Mouse (Mus musculus) embryonic facial prominence, embryonic 14.5 days (tissue): ENCODE measurements around the gene Lrrc4b. TPM values are rescaled to one million over a fixed set of nuclear protein-coding genes. Genes with fewer than 3 reads are reported as not detected.
A peak's percentile ranks its signal among the peaks of the same experiment; 100 is the strongest.

Experiments used
- ATAC-seq: fragments of 200-750 bp; cut with Nextera tagmentation; 2 replicates; pipeline ENCODE4 v1.8.0; 2017; ENCODE audit warnings: low read depth, moderate number of reproducible peaks, moderate TSS enrichment
- DNase-seq: peaks from one replicate; pipeline ENCODE4 v3.0.0-alpha.2; 2015; ENCODE audit warnings: low spot score
- H3K27ac ChIP-seq: fragments of 300-500 bp; sonication (generic); replicated peaks from 2 replicates; pipeline ENCODE4 v1.5.1; 2014; ENCODE audit warnings: low read depth, mild to moderate bottlenecking, low read length, moderate library complexity
- H3K27me3 ChIP-seq: fragments of 300-500 bp; sonication (generic); replicated peaks from 2 replicates; pipeline ENCODE4 v1.6.1; 2014; ENCODE audit warnings: low read length; ENCODE audit not compliant: control insufficient read depth, insufficient read depth
- H3K36me3 ChIP-seq: fragments of 300-500 bp; sonication (generic); 2 replicates; pipeline ENCODE4 v1.6.1; 2014; ENCODE audit warnings: low read length, mixed read lengths; ENCODE audit not compliant: control insufficient read depth, insufficient read depth
- H3K4me1 ChIP-seq: fragments of 300-500 bp; sonication (generic); 2 replicates; pipeline ENCODE4 v1.6.1; 2014; ENCODE audit warnings: antibody characterized with exemption, low read length; ENCODE audit not compliant: control insufficient read depth, insufficient read depth
- H3K4me2 ChIP-seq: fragments of 300-500 bp; sonication (generic); 2 replicates; pipeline ENCODE4 v1.6.1; 2014; ENCODE audit warnings: low read depth, mild to moderate bottlenecking, low read length, moderate library complexity, mixed read lengths
- H3K4me3 ChIP-seq: fragments of 300-500 bp; sonication (generic); 2 replicates; pipeline ENCODE4 v1.5.1; 2014; ENCODE audit warnings: low read depth, mild to moderate bottlenecking, low read length
- H3K9ac ChIP-seq: fragments of 300-500 bp; sonication (generic); 2 replicates; pipeline ENCODE4 v1.6.1; 2014; ENCODE audit warnings: low read depth, mild to moderate bottlenecking, low read length, moderate library complexity, mixed read lengths
- H3K9me3 ChIP-seq: fragments of 300-500 bp; sonication (generic); 2 replicates; pipeline ENCODE4 v1.6.1; 2016; ENCODE audit warnings: low read length; ENCODE audit not compliant: control insufficient read depth
- WGBS: fragments of 180-500 bp; shearing (Covaris S2); extraction: QIAGEN DNeasy Blood & Tissue Kit; methylation state at CpG from one replicate; pipeline ENCODE4 v1.1.7; 2014; 5-methylcytosine and 5-hydroxymethylcytosine counted together
- polyA plus RNA-seq: library from polyadenylated mRNA; unstranded; fragments of >200 nt; fragmentation: Nextera tagmentation; extraction: Ambion mirVana; gene quantifications from 2 replicates; pipeline ENCODE4 v1.2.1, GENCODE M21; 2014

Gene Lrrc4b
- polyA plus RNA-seq, 1 experiment from 2014 or later = 2.1 TPM

DNA sequence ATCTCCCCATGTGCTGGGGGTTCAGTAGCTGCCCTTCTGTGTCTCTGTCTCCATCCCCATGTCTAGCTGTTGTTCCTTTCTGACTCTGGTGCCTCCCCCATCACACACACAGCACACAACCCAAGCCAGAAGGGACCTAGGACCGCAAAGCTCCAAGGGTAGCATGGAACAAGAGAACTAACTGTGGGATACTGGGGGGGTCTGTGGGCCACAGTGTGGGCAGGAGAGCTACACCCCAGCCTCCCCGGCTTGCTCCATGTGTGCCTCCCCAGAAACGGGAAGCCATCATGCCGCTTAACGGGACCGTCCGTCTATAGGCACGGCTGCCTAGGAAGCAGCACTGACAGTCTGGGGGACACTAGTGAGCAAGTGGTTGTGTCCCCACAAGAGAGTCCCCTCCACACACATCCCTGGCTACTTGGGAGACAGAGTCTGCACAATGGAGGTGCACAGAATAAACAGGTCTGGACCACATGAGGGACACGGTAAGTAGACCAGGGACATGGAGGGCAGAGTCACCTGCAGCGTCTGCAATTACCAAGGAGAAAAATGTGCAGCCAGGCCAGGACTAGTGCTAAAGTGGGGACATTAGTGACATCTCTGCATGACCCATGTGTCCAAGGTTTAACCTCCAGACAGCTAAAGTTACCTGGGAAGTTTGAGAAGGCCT is 34.9 kb downstream of the Lrrc4b start:
- no peak overlapping the region for H3K4me3 ChIP-seq
- 0 out of 2 replicates have a peak, but pooled peaks cover 9% of the 10 kb centered on the region for H3K36me3 ChIP-seq
- H3K9me3 ChIP-seq = no peaks in the 10 kb centered on the region
- WGBS = 86% methylated on average over 10 of the region's 10 CpGs
- no peak for ATAC-seq
- no peak for DNase-seq
- H3K4me1 ChIP-seq = peaks cover 5% of the 10 kb centered on the region
- peaks cover 40% of the 10 kb centered on the region for H3K27me3 ChIP-seq
- H3K4me2 ChIP-seq = no peak overlapping the region
- H3K9ac ChIP-seq = no peak overlapping the region
- no peak overlapping the region for H3K27ac ChIP-seq

DNA sequence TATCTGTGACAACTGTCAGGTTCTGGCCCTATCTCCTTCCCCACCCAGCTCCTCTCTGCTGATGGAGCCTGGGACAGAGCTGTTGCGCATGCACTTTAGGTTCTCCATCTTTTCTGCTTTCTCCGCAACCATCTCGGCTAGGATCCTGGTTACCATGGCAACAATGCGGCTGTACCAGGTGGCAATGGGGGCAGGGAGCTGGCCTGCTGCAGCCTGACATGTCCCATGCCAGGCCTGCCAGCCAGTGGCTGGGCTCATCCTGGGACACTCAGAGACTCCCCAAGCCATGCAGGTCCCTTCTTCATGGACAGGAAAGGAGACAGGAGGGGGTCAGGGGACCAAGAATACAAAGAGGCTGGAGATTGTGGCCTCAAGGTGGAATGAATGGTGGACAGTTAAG is 35.7 kb downstream of the Lrrc4b start:
- peaks cover 9% of the 10 kb centered on the region for H3K4me1 ChIP-seq
- H3K9me3 ChIP-seq = no peaks in the 10 kb centered on the region
- H3K36me3 ChIP-seq = 0 out of 2 replicates have a peak, but pooled peaks cover 13% of the 10 kb centered on the region
- no peak overlapping the region for H3K9ac ChIP-seq
- DNase-seq (no peak), ATAC-seq (no peak)
- peaks cover 40% of the 10 kb centered on the region for H3K27me3 ChIP-seq
- no peak overlapping the region for H3K27ac ChIP-seq
- H3K4me3 ChIP-seq = no peak overlapping the region
- WGBS = 44% methylated on average over 4 of the region's 4 CpGs
- no peak overlapping the region for H3K4me2 ChIP-seq

DNA sequence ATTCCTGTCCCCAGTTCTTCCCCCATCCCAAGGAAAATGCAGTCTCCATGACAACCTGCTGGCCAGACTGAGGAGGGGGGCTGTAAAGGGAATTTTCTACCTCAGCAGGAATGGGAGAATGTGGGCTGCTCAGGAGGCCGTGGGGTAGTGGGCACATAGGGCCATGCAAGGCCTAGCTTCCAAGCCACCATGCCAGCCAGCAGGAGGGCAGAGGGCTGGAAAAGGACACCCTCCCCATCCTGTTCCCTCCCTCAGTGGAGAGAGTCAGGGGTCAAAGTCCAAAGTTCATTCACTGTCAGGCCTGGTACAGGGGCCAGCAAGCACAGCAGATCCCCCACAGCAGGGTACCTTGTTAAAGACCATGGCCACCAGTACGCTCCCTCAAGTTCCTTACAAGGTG is 36.3 kb downstream of the Lrrc4b start, which contains the start of gene Aspdh:
TSS of gene Aspdh (plus strand) at position 281 of the 400 bp plus-strand sequence.
- ATAC-seq (no peak), DNase-seq (no peak)
- Histone ChIP-seq H3K27ac (no peak within 1 kb of the TSS), H3K27me3 (peaks cover 40% of the 10 kb centered on the region), H3K9ac (no peak within 1 kb of the TSS), H3K4me2 (no peak within 1 kb of the TSS), H3K4me1 (peaks cover 9% of the 10 kb centered on the region), H3K36me3 (0 out of 2 replicates have a peak, but pooled peaks cover 15% of the 10 kb centered on the region), H3K4me3 (no peak within 1 kb of the TSS), H3K9me3 (no peaks in the 10 kb centered on the region)
- 27% methylated on average over 1 of the region's 2 CpGs for WGBS

DNA sequence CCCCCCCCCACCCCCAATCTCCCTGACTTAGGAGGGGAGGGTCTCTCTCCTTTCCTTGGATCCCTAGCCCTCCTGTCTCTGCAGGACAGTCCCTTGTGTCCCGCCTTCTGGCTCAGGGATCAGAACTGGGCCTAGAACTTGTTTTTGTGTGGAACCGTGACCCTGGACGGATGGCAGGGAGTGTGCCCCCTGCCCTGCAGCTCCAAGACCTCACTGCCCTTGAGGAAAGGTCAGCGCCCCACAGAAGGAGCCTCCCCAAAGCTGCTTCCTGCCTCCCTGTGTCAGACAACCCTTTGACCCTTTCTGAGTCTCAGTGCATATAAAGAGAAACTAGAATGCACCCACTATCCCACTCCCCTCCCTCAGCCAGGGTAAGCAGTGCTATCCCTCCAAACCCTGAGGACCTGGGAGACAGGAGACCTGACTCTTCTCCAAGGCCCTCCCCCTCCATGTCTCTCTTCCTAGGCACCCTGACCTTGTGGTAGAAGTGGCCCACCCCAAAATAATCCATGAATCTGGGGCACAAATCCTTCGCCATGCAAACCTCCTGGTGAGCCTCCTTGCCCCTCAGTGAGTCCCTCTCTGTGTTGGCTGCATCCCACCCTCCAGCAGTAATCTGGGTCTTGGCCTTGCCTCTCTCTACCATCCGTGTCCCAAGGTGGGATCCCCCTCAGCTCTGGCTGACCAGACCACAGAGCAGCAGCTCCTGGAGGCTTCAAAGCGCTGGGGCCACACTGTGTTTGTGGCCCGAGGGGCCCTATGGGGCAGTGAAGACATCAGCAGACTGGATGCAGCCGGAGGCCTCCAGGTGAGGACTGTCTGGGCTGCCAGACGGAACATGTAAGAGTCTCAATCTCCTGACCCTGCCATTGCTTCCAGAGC is 37.4 kb downstream of the Lrrc4b start:
- H3K9me3 ChIP-seq = no peaks in the 10 kb centered on the region
- 0 out of 2 replicates have a peak, but pooled peaks cover 15% of the 10 kb centered on the region for H3K36me3 ChIP-seq
- 76% methylated on average over 10 of the region's 10 CpGs for WGBS
- H3K4me1 ChIP-seq = peaks cover 9% of the 10 kb centered on the region
- H3K4me3 ChIP-seq = no peak overlapping the region
- no peak for DNase-seq
- ATAC-seq = no peak
- peaks cover 29% of the 10 kb centered on the region for H3K27me3 ChIP-seq
- no peak overlapping the region for H3K4me2 ChIP-seq
- H3K9ac ChIP-seq = no peak overlapping the region
- no peak overlapping the region for H3K27ac ChIP-seq

DNA sequence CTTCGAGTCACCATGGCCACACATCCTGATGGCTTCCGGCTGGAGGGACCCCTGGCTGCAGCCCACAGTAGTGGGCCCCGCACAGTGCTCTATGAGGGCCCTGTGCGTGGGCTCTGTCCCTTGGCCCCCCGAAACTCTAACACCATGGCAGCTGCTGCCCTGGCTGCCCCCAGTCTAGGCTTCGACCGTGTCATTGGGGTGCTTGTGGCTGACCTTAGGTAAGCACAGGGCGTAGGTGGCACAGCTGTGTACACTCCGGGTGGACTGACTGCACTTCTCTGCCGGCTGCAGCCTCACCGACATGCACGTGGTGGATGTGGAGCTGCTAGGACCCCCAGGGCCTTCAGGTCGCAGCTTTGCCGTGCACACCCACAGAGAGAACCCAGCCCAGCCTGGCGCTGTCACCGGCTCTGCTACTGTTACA is 38.1 kb downstream of the Lrrc4b start:
- 75% methylated on average over 15 of the region's 16 CpGs for WGBS
- Histone ChIP-seq H3K9me3 (no peaks in the 10 kb centered on the region), H3K4me2 (peak overlapping the region; percentile 80; the same call in 1 of the 2 replicates), H3K9ac (no peak overlapping the region), H3K27ac (no peak overlapping the region), H3K4me1 (peaks cover 9% of the 10 kb centered on the region), H3K4me3 (no peak overlapping the region), H3K36me3 (0 out of 2 replicates have a peak, but pooled peaks cover 15% of the 10 kb centered on the region), H3K27me3 (peaks cover 22% of the 10 kb centered on the region)
- no peak for DNase-seq
- ATAC-seq = no peak

DNA sequence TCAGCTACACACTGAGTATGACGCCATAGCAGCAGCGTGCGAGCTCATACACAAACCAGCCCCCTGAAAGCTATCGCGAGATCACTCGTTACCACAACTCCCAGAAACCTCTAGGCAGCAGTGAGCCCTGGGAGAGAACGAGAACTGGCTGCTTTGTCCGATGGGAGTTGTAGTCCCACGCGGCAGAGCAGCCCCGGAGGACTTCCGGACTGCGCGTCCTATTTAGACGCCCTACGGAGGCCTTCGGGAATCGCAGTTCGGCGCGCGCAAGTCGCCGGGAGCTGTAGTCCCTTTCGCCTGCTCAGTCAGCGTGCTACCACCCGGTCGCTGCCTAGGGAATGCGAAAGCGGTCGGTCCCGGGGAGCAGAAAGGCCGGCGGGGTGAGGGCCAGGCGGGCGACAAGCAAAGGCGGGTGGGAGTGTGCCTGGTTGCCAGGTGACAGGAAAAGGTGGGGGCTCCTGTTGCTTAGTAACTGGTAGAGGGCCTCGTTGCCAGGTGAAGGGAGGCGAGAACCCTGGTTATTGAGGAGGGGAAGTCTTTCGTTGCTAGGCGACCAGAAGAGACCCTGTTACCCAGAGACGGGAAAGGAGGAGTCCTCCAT is 39.1 kb downstream of the Lrrc4b start, which contains the start of gene Josd2:
TSS of gene Josd2 (plus strand) at position 170 of the 601 bp plus-strand sequence.
- Histone ChIP-seq H3K27me3 (peaks cover 12% of the 10 kb centered on the region), H3K4me3 (peak within 1 kb of the TSS; percentile 76), H3K9ac (peak within 1 kb of the TSS; percentile 86), H3K4me1 (peaks cover 9% of the 10 kb centered on the region), H3K27ac (peak within 1 kb of the TSS; percentile 75; the same call in 1 of the 2 replicates), H3K9me3 (no peaks in the 10 kb centered on the region), H3K36me3 (0 out of 2 replicates have a peak, but pooled peaks cover 9% of the 10 kb centered on the region), H3K4me2 (peak within 1 kb of the TSS; percentile 80)
- WGBS = under 1% methylated on average over 41 of the region's 42 CpGs
- DNase-seq (peak; percentile 99), ATAC-seq (peak; percentile 97)

DNA sequence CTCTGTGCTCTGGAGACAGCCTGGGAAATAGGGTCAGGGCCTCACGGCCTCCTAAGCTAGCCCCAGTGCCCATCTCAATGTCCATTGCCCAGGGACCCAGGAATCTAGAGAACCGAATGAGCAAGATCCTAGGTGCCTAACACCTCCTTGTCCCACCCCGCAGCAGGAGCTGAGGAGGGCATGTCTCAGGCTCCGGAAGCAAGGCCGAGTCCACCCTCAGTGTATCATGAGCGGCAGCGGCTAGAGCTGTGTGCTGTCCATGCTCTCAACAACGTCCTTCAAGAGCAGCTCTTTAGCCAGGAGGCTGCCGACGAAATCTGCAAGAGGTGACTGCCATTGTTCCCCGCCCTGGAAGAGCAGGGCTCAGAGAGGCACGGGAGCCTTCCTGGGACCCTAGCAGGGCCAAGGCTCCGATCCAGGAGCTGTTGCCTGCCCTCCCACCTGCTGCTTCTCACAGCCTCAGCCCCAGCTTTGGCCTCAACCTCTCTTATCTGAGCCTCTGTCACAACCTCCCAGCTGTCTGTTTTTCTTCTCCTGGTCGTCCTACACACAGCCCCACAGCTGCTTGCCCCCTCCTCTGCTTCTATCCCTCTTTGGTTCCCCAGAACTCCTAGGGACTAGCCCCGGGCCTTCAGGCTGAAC is 39.9 kb downstream of the Lrrc4b start:
- DNase-seq = no peak

More for the DNA sequence above, 39.9 kb downstream of the Lrrc4b start:
- H3K9me3 ChIP-seq = no peaks in the 10 kb centered on the region
- 64% methylated on average over 15 of the region's 15 CpGs for WGBS
- H3K4me3 ChIP-seq = peak overlapping the region; percentile 76
- H3K4me2 ChIP-seq = peak overlapping the region; percentile 80
- peaks cover 9% of the 10 kb centered on the region for H3K4me1 ChIP-seq
- H3K9ac ChIP-seq = peak overlapping the region; percentile 86
- peaks cover 3% of the 10 kb centered on the region for H3K27me3 ChIP-seq
- 0 out of 2 replicates have a peak, but pooled peaks cover 6% of the 10 kb centered on the region for H3K36me3 ChIP-seq
- peak overlapping the region; percentile 75; the same call in 1 of the 2 replicates for H3K27ac ChIP-seq
- no peak for ATAC-seq
